Mouse (Mus musculus) liver, embryonic 16.5 days (tissue): ENCODE data around the gene Ssbp4. TPM values are rescaled to one million over a fixed set of nuclear protein-coding genes. Genes with fewer than 3 reads are reported as not detected.

Experiments
- ATAC-seq: fragments of 200-750 bp; cut with Nextera tagmentation; 2 replicates; pipeline ENCODE4 v1.8.0; 2017; ENCODE audit warnings: low read depth, mild to moderate bottlenecking, moderate number of reproducible peaks, moderate library complexity
- H3K27ac ChIP-seq: fragments of 300-500 bp; sonication (generic); 2 replicates; pipeline ENCODE4 v1.5.1; 2014; ENCODE audit warnings: mild to moderate bottlenecking, low read length
- H3K27me3 ChIP-seq: fragments of 300-500 bp; sonication (generic); 2 replicates; pipeline ENCODE4 v1.6.1; 2014; ENCODE audit warnings: low read depth, low read length, mixed read lengths; ENCODE audit not compliant: control insufficient read depth, insufficient read depth
- H3K36me3 ChIP-seq: fragments of 300-500 bp; sonication (generic); 2 replicates; pipeline ENCODE4 v1.6.1; 2014; ENCODE audit warnings: mild to moderate bottlenecking; ENCODE audit not compliant: control insufficient read depth, insufficient read depth
- H3K4me1 ChIP-seq: fragments of 300-500 bp; sonication (generic); 2 replicates; pipeline ENCODE4 v1.6.1; 2014; ENCODE audit warnings: low read depth, low read length, mixed read lengths; ENCODE audit not compliant: control insufficient read depth
- H3K4me2 ChIP-seq: fragments of 300-500 bp; sonication (generic); 2 replicates; pipeline ENCODE4 v1.6.1; 2014; ENCODE audit warnings: low read depth, low read length, mixed read lengths
- H3K4me3 ChIP-seq: fragments of 300-500 bp; sonication (generic); 2 replicates; pipeline ENCODE4 v1.5.1; 2014; ENCODE audit warnings: low read depth, mild to moderate bottlenecking, low read length
- H3K9ac ChIP-seq: fragments of 300-500 bp; sonication (generic); 2 replicates; pipeline ENCODE4 v1.6.1; 2014; ENCODE audit warnings: low read depth, low read length
- H3K9me3 ChIP-seq: fragments of 300-500 bp; sonication (generic); replicated peaks from 2 replicates; pipeline ENCODE4 v1.6.1; 2016; ENCODE audit warnings: low read length; ENCODE audit not compliant: control insufficient read depth
- WGBS: fragments of 180-500 bp; shearing (Covaris S2); extraction: QIAGEN DNeasy Blood & Tissue Kit; methylation state at CpG from one replicate; pipeline ENCODE4 v1.1.7; 2014; ENCODE audit not compliant: insufficient replicate concordance; 5-methylcytosine and 5-hydroxymethylcytosine counted together
- polyA plus RNA-seq: library from polyadenylated mRNA; unstranded; fragments of >200 nt; fragmentation: Nextera tagmentation; extraction: Ambion mirVana; gene quantifications from 2 replicates; pipeline ENCODE4 v1.2.1, GENCODE M21; 2015

Gene Ssbp4
- 25.1 and 32.3 TPM in 2 replicates for polyA plus RNA-seq

DNA sequence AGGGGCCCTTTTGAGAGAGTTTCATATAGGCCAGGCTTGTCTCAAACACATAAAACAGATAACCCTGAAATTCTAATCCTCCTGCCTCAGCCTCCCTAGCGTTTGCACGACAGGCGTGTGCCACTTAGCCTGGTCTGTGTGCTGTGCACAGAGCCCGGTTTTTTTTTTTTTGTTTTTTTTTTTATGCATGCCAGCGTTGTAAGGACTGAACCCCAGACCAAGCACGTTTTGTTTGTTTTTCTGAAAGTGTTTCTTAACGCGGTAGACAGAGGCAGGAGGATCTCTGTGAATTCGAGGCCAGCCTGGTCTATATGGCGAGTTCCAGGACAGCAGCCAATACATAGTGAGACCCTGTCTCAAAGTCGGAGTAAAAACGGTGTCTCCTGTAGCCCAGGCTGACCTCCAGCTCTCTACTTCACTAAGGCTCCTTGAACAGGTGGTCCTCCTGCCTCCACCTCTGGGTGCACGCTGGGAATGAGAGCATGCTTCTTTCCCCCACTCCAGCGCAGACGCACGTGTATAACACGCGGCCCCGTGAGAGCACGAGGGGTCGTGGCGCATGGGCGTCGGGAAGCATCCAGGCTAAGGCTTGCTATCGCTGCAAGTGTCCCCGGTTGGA is at the start of gene Ssbp4:
Ssbp4 (minus strand) TSS at position 124 of the 619 bp plus-strand sequence.
- peaks cover 58% of the 10 kb centered on the region for H3K4me1 ChIP-seq
- 2% methylated on average over 26 of the region's 26 CpGs for WGBS
- H3K9me3 ChIP-seq = no peaks in the 10 kb centered on the region
- H3K27me3 ChIP-seq = peaks cover 12% of the 10 kb centered on the region
- peak within 1 kb of the TSS; percentile 93 for H3K4me2 ChIP-seq
- H3K4me3 ChIP-seq = peak within 1 kb of the TSS; percentile 76
- H3K9ac ChIP-seq = peak within 1 kb of the TSS; percentile 81
- ATAC-seq = no peak
- peak within 1 kb of the TSS; percentile 89 for H3K27ac ChIP-seq
- H3K36me3 ChIP-seq = no peaks in the 10 kb centered on the region

DNA sequence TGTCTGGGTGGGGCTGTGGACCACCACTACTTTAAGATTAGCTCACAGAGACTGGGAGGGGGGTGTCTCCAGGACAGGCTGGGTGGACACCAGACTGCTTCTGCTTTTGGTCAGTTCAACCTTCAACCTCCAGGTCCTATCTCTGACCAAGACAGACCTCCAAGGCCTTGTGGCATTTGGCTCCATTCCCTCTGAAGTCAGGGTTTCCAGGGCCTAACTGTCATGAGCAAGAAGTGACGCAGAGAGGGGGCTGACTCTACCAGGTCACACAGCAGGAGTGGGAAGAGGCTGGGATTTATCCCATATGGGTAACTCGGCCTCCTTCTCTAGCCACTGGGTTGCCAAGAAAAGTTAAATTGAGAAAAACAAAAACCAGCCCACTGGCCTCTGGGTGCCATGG is 49.1 kb upstream of the Ssbp4 start:
- ATAC-seq = no peak
- Histone ChIP-seq H3K4me2 (peak overlapping the region; percentile 93; the same call in 1 of the 2 replicates), H3K27ac (no peak overlapping the region), H3K9me3 (no peaks in the 10 kb centered on the region), H3K4me3 (no peak overlapping the region), H3K4me1 (peaks cover 36% of the 10 kb centered on the region), H3K9ac (no peak overlapping the region), H3K27me3 (no peaks in the 10 kb centered on the region), H3K36me3 (0 out of 2 replicates have a peak, but pooled peaks cover 2% of the 10 kb centered on the region)
- WGBS = 74% methylated on average over 2 of the region's 2 CpGs

- Histone ChIP-seq H3K27me3 (no peaks in the 10 kb centered on the region), H3K27ac (no peak overlapping the region), H3K4me1 (peaks cover 36% of the 10 kb centered on the region), H3K36me3 (0 out of 2 replicates have a peak, but pooled peaks cover 2% of the 10 kb centered on the region), H3K4me2 (no peak overlapping the region), H3K9ac (no peak overlapping the region), H3K4me3 (no peak overlapping the region), H3K9me3 (no peaks in the 10 kb centered on the region)
- ATAC-seq = no peak
- WGBS = 91% methylated on average over 3 of the region's 3 CpGs
Measured at GRCm38 (mm10) chr8:70657214-70657613, 48.5 kb upstream of the Ssbp4 start.

DNA sequence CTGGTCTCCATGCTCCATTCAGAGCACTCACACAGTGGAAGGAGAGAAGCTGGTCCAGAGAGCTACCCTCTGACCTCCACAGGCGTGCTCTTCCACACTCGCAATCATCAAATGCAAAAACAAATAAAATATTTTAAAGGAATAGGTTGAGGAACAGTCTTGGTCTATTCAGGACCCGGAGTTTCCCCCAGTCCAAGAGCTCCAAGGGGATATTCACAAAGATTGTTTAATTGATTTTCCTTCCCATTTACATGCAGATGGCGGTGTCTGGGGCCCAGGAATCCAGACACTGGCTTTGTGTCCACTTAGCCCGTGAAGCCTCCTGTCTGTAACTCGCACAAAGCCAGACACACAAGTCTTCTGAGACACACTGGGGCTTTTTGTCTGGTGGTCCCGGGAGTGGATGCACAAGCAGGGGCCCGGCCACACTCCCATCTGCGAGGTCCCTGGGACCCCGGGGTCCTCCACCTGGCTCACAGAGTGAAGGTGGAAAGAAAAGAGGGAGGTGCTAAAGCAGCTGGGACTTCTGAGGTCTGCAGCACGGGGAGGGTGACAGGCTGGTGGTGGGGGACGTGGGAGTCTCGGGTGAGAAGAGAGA is 47.6 kb upstream of the Ssbp4 start:
- Histone ChIP-seq H3K27me3 (no peaks in the 10 kb centered on the region), H3K4me2 (no peak overlapping the region), H3K27ac (no peak overlapping the region), H3K9me3 (no peaks in the 10 kb centered on the region), H3K4me3 (no peak overlapping the region), H3K36me3 (0 out of 2 replicates have a peak, but pooled peaks cover 2% of the 10 kb centered on the region), H3K4me1 (peaks cover 36% of the 10 kb centered on the region), H3K9ac (no peak overlapping the region)
- ATAC-seq = no peak
- WGBS = 73% methylated on average over 13 of the region's 13 CpGs

GRCm38 (mm10) chr8:70655469-70655868 is 46.8 kb upstream of the Ssbp4 start:
- Histone ChIP-seq H3K27ac (no peak overlapping the region), H3K9ac (no peak overlapping the region), H3K27me3 (no peaks in the 10 kb centered on the region), H3K4me2 (no peak overlapping the region), H3K9me3 (no peaks in the 10 kb centered on the region), H3K4me3 (no peak overlapping the region), H3K4me1 (peaks cover 29% of the 10 kb centered on the region), H3K36me3 (0 out of 2 replicates have a peak, but pooled peaks cover 2% of the 10 kb centered on the region)
- no peak for ATAC-seq
- 66% methylated on average over 2 of the region's 2 CpGs for WGBS

DNA sequence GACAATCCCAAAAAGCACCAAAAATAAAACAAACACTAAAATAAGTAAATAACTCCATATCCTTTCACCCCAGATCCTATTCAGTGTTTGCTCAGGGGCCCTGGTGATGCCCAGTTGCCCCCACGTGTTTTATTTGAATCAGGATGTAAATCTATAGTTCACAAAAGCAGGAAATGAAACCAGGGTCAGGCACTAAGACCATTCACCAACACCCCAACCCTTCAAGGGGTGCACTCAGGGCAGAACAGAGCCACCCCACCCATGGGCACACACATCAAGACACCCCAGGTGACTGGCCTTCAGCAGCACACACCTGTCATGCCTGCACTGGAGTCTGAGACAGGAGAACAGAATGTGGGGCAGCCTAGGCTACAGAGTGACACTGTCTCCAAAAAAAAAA is 45.4 kb upstream of the Ssbp4 start:
- Histone ChIP-seq H3K4me1 (peaks cover 29% of the 10 kb centered on the region), H3K4me2 (no peak overlapping the region), H3K4me3 (no peak overlapping the region), H3K9me3 (no peaks in the 10 kb centered on the region), H3K27me3 (no peaks in the 10 kb centered on the region), H3K27ac (no peak overlapping the region), H3K36me3 (0 out of 2 replicates have a peak, but pooled peaks cover 2% of the 10 kb centered on the region), H3K9ac (no peak overlapping the region)
- WGBS = 44% methylated on average over 1 of the region's 1 CpGs
- ATAC-seq = no peak

DNA sequence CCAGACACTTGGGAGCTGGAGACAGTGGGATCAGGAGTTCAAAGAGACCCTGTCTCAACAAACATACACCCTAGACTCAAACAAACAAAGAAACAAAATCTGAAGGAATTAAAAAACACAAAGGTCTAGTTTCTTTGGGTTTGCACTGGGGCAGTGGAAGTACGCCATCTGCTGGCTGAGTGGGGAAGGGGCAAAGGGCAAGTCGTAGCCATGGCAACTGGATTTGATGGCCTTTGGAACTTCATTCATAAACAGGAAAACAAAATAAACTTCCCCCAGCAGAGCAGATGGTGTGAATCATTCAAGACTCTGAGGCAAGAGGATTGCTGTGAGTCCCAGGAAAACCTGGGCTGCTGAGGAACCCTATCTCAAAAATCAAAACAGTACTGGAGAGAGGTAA is 44.6 kb upstream of the Ssbp4 start:
- 25% methylated on average over 2 of the region's 2 CpGs for WGBS
- Histone ChIP-seq H3K9ac (no peak overlapping the region), H3K27me3 (no peaks in the 10 kb centered on the region), H3K4me3 (no peak overlapping the region), H3K9me3 (no peaks in the 10 kb centered on the region), H3K36me3 (0 out of 2 replicates have a peak, but pooled peaks cover 2% of the 10 kb centered on the region), H3K27ac (no peak overlapping the region), H3K4me1 (peaks cover 27% of the 10 kb centered on the region), H3K4me2 (no peak overlapping the region)
- ATAC-seq = no peak

DNA sequence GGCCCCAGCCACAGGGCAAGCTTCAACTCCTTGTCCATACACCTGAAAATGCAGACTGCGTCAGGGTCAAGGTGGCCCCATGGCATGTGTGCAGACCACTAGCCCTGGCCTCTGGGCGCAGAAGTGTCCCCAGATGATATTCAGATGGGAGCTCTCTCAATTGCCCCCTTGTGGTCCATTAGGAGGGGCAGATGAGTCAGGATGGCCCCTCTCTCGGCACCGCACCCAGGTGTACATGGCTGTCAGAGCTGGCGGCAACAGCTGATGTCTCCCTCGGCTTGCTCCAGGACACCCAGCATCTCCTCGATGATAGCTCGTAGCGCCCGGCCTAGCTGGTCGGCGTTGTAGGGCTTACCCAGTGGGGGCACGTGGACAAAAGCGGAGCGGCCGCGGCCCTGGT is 41.7 kb upstream of the Ssbp4 start:
- ATAC-seq = no peak
- Histone ChIP-seq H3K4me2 (no peak overlapping the region), H3K4me3 (no peak overlapping the region), H3K27me3 (no peaks in the 10 kb centered on the region), H3K4me1 (peaks cover 33% of the 10 kb centered on the region), H3K9me3 (no peaks in the 10 kb centered on the region), H3K27ac (no peak overlapping the region), H3K9ac (no peak overlapping the region), H3K36me3 (0 out of 2 replicates have a peak, but pooled peaks cover under 1% of the 10 kb centered on the region)
- WGBS = 89% methylated on average over 17 of the region's 17 CpGs

- peak; percentile 59 for ATAC-seq
- Histone ChIP-seq H3K27me3 (no peaks in the 10 kb centered on the region), H3K36me3 (no peaks in the 10 kb centered on the region), H3K9me3 (no peaks in the 10 kb centered on the region), H3K9ac (0 out of 2 replicates have a peak overlapping the region, but pooled peaks have one; percentile 15), H3K4me1 (peaks cover 33% of the 10 kb centered on the region), H3K4me2 (no peak overlapping the region), H3K27ac (peak overlapping the region; percentile 35), H3K4me3 (no peak overlapping the region)
- 43% methylated on average over 4 of the region's 4 CpGs for WGBS
Measured at GRCm38 (mm10) chr8:70649324-70649723, 40.7 kb upstream of the Ssbp4 start.
